Mouse (Mus musculus) monocyte, adult 2 months (primary cell): ENCODE measurements around the gene Prr27.

ENCODE experiments used
- DNase-seq, 2 experiments: peaks; one replicate each; pipeline ENCODE4 v3.0.0; 2022; ENCODE audit warnings: low spot score in 2 of 2, low read depth in 1 of 2

The Prr27 gene

DNA sequence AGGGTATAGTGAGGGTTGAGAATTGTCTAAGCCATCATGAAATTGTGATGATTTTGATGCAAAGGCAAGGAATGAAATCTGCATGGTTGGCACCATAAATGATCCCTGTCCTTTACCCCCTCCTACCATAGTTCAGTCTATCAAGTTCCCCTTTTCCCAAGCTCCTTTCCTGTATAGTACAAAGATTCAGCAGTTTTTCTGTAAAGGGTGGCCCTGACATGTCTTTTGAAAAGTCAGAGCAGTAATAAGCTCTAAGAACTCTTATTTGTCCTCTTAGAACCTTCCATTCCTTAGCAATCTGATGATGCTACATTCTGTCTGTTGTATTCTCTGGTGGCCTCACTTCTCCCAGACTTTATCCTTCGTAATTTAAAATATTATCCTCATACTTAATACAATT lies at the start of gene Prr27:
Gene Prr27, plus strand, starts transcription at position 301 of the 400 bp plus-strand sequence.
- no peak for DNase-seq

DNA sequence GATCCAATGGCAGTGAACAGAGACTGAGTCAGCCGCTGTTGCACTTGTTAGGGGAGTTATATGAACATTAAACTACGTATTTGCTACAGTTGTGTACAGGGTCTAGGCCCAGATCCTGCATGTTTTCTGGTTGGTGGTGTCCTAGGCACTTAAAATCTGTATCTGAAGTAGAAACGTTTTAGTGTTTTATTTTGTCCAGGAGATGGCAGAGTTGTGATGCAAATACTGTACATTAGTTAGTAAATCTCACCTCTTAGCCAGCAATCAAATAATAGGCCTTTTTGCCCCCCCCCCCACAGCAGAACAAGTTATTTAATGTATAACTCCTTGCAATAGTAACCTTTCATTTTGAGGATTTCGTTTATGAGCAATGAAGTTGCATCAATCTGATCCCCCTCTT lies 42.8 kb upstream of the Prr27 start:
- no peak for DNase-seq

- no peak for DNase-seq
Measured at GRCm38 (mm10) chr5:87807782-87808181, 17.7 kb upstream of the Prr27 start, which contains the start of gene Csn1s2b. Gene Csn1s2b, plus strand, starts transcription at chr5:87808082.

- DNase-seq, result no peak
Measured at GRCm38 (mm10) chr5:87809253-87809652, 16.2 kb upstream of the Prr27 start.

DNA sequence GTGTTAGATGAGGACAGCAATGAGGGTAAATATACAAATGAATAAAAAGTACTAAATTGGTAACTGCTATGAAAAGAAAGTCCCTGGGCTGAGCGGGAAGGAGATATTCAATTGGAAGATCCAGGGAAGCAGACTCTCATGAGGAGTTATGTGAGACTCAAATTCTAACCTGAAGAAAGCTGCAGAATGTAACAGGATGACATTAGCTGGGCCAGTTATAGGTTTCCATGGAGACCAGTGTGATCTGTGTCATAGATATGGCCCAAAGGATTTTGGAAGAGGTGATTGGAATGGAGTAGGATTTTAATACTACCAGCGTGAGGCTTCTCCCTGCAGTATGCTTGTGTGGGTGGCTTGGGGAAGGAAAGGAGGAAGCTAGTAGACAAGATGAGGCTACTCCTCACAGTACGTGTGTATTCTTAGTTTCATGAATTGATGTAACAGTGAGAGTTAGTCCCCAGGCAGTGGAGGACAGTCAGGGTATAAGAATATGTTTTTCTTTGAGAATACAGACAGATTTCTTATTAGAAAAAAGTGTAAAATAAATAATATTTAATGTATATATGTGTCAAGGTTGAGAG lies 29.7 kb downstream of the Prr27 start:
- DNase-seq, result no peak

GRCm38 (mm10) chr5:87870084-87870483 lies 44.6 kb downstream of the Prr27 start:
- DNase-seq, result no peak

- no peak for DNase-seq
Measured at GRCm38 (mm10) chr5:87871423-87871822, 45.9 kb downstream of the Prr27 start.

- DNase-seq, result no peak
Measured at GRCm38 (mm10) chr5:87884729-87885128, 59.2 kb downstream of the Prr27 start, which contains the start of gene Odam. Gene Odam, plus strand, starts transcription at chr5:87885029.
